Mouse (Mus musculus): Measurements from ENCODE around the gene Adprm. TPM values are rescaled to one million over a fixed set of nuclear protein-coding genes. Genes with fewer than 3 reads are reported as not detected.

Adprm gene
- total RNA-seq (2014; rRNA removed) (25.2 and 36.5 TPM in 2 replicates), polyA plus RNA-seq (2012; rRNA removed) (10.8 and 14.0 TPM in 2 replicates)

DNA sequence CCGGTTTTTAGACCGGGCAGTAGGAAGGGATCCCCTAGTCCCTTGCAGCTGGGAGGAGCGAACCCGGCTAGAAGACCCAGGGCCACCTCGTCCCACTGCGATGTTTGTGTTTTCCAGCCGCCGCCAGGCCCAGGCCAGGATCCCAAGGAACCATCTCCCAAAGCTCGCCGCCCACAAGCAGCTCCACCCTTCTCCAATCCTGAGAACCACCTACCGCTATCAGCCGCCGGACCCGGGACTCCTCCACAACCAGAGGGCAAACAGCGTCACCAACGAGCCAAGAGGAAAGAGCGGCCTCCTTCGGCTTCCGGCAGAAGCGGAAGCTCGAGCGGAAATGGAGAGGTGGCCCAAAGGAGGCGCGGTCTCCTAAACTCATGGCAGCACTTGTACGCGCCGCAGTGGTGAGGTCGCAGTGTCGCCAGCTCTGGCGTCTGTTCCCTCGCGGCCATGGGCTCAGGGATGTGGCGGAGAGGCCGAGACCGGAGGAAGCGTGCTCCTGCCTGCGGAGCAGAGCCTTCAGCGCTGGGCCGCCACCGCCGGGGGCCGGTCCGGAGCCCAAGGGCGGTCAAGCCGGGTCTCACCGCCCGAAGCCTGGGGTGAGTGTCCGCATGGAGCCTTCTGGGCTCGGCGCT lies at the start of gene Adprm, which contains the start of gene Sco1:
Gene Adprm (minus strand): TSS at position 274 of the 632 bp plus-strand sequence.
Gene Sco1 (plus strand): TSS at position 350 of the 632 bp plus-strand sequence.
- H3K4me1 ChIP-seq (ENCODE audit: control insufficient read depth, insufficient read depth, low read length) = peaks cover 17% of the 10 kb centered on the region
- peak within 1 kb of the TSS; percentile 92 for H3K27ac ChIP-seq (replicated peaks; ENCODE audit: insufficient read depth, low read depth, low read length)
- WGBS = under 1% methylated on average over 50 of the region's 50 CpGs
- peak; percentile 93 for DNase-seq (ENCODE audit: extremely low read depth, low read depth, low spot score)
- peak within 1 kb of the TSS; percentile 95 for H3K4me3 ChIP-seq (ENCODE audit: insufficient read depth, low read depth, low read length)
- no peaks in the 10 kb centered on the region for H3K27me3 ChIP-seq (ENCODE audit: control insufficient read depth, insufficient read depth, low read length)
- peaks cover 13% of the 10 kb centered on the region; the same call in 1 of the 2 replicates for H3K79me2 ChIP-seq (ENCODE audit: control insufficient read depth, insufficient read depth, low read length)
- H3K36me3 ChIP-seq (ENCODE audit: control insufficient read depth, insufficient read depth, low read length) = peaks cover 18% of the 10 kb centered on the region
- TF ChIP-seq CTCF (IDR thresholded peaks at IDR 0.05; ENCODE audit: low read depth, low read length) (peak; percentile 20; the same call in 1 of the 2 replicates), POLR2A (IDR thresholded peaks at IDR 0.05; ENCODE audit: extremely low read depth, insufficient read depth, low read length) (peak; percentile 70)
- peak within 1 kb of the TSS; percentile 94 for H3K9ac ChIP-seq (ENCODE audit: low read depth, low read length)

DNA sequence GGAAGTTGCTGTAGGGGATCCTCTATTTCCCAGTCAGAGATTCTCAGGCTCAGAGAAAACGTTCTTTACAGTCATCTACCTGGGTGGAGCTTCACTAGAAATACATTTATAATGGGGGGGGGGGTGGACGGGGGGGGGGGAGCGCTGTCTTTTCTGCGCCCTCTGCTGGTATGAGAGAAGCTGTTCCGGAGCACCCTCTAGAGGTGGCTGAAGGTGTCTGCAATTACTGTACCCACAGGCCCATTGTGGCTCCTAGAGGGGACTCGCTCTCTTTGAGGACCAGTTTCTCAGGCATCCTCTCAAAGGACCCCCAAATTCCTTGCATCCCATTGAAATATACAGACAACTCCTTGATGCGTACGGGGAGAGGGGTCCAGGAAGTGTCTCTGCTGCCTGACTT lies 49.3 kb upstream of the Adprm start:
- H3K9ac ChIP-seq (ENCODE audit: low read depth, low read length) = no peak overlapping the region
- DNase-seq (ENCODE audit: extremely low read depth, low read depth, low spot score) = peak; percentile 29
- no peaks in the 10 kb centered on the region for H3K36me3 ChIP-seq (ENCODE audit: control insufficient read depth, insufficient read depth, low read length)
- WGBS = 30% methylated on average over 7 of the region's 8 CpGs
- H3K27ac ChIP-seq (replicated peaks; ENCODE audit: insufficient read depth, low read depth, low read length) = no peak overlapping the region
- H3K4me1 ChIP-seq (ENCODE audit: control insufficient read depth, insufficient read depth, low read length) = no peaks in the 10 kb centered on the region
- H3K27me3 ChIP-seq (ENCODE audit: control insufficient read depth, insufficient read depth, low read length) = no peaks in the 10 kb centered on the region
- no peaks in the 10 kb centered on the region for H3K79me2 ChIP-seq (ENCODE audit: control insufficient read depth, insufficient read depth, low read length)
- no peak for TF ChIP-seq POLR2A (IDR thresholded peaks at IDR 0.05; ENCODE audit: extremely low read depth, insufficient read depth, low read length)
- peak; percentile 85 for TF ChIP-seq CTCF (IDR thresholded peaks at IDR 0.05; ENCODE audit: low read depth, low read length)
- no peak overlapping the region for H3K4me3 ChIP-seq (ENCODE audit: insufficient read depth, low read depth, low read length)

DNA sequence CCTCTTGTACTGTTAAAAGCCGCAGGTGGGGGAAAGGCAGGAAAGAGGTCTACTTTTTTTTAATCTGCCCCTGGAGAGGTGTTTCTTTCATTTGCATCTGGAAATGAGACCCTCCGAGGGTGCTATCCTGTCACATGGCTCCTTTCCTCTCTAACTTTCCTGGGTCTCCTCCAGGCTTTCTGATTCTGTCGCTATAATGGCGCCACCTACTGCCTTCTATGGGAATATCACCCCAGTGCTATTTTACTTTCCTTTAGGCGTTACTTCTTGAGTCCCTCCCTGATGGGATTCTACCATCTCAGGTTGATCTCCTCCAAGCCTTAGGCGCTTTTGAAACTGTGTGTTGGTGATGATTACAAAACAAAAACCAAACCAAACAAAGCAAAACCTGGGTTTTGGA lies 47.8 kb upstream of the Adprm start:
- Histone ChIP-seq H3K4me3 (ENCODE audit: insufficient read depth, low read depth, low read length) (no peak overlapping the region), H3K4me1 (ENCODE audit: control insufficient read depth, insufficient read depth, low read length) (no peaks in the 10 kb centered on the region), H3K36me3 (ENCODE audit: control insufficient read depth, insufficient read depth, low read length) (no peaks in the 10 kb centered on the region), H3K79me2 (ENCODE audit: control insufficient read depth, insufficient read depth, low read length) (no peaks in the 10 kb centered on the region), H3K9ac (ENCODE audit: low read depth, low read length) (no peak overlapping the region), H3K27me3 (ENCODE audit: control insufficient read depth, insufficient read depth, low read length) (no peaks in the 10 kb centered on the region), H3K27ac (replicated peaks; ENCODE audit: insufficient read depth, low read depth, low read length) (no peak overlapping the region)
- WGBS = 23% methylated on average over 6 of the region's 6 CpGs
- TF ChIP-seq CTCF (IDR thresholded peaks at IDR 0.05; ENCODE audit: low read depth, low read length) (no peak), POLR2A (IDR thresholded peaks at IDR 0.05; ENCODE audit: extremely low read depth, insufficient read depth, low read length) (no peak)
- peak; percentile 33 for DNase-seq (ENCODE audit: extremely low read depth, low read depth, low spot score)

DNA sequence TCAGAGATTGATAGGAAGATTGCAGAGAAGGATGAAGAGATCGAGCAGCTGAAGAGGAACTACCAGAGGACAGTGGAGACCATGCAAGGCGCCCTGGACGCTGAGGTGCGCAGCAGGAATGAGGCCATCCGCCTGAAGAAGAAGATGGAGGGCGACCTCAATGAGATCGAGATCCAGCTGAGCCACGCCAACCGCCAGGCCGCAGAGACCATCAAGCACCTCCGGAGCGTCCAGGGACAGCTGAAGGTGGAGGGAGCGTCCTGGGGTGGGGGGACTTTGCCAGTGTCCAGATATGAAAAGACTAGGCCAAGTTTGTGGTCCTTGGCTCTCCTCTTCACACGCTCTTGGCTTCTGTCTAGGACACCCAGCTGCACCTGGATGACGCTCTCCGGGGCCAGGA lies 46.8 kb upstream of the Adprm start:
- Histone ChIP-seq H3K4me1 (ENCODE audit: control insufficient read depth, insufficient read depth, low read length) (no peaks in the 10 kb centered on the region), H3K79me2 (ENCODE audit: control insufficient read depth, insufficient read depth, low read length) (no peaks in the 10 kb centered on the region), H3K9ac (ENCODE audit: low read depth, low read length) (no peak overlapping the region), H3K27ac (replicated peaks; ENCODE audit: insufficient read depth, low read depth, low read length) (no peak overlapping the region), H3K27me3 (ENCODE audit: control insufficient read depth, insufficient read depth, low read length) (no peaks in the 10 kb centered on the region), H3K4me3 (ENCODE audit: insufficient read depth, low read depth, low read length) (no peak overlapping the region), H3K36me3 (ENCODE audit: control insufficient read depth, insufficient read depth, low read length) (no peaks in the 10 kb centered on the region)
- no peak for TF ChIP-seq CTCF (IDR thresholded peaks at IDR 0.05; ENCODE audit: low read depth, low read length)
- TF ChIP-seq POLR2A (IDR thresholded peaks at IDR 0.05; ENCODE audit: extremely low read depth, insufficient read depth, low read length) = no peak
- DNase-seq (ENCODE audit: extremely low read depth, low read depth, low spot score) = no peak
- 90% methylated on average over 16 of the region's 16 CpGs for WGBS

DNA sequence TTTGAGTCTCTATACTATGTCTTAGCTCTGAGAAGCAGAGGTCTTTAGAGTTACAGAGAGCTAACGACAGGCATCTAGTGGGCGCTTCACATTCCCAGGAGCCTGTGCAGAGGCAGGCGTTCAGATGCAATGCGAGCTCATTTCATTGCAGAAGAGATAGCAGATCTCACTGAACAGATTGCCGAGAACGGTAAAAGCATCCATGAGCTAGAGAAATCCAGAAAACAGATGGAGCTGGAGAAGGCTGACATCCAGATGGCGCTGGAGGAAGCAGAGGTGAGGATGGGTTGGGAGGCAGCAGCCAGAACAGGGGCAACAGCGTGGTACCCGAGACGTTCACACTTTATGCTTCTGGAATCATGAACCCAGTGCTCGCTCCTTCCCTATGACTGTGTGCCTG lies 46.0 kb upstream of the Adprm start:
- no peak for DNase-seq (ENCODE audit: extremely low read depth, low read depth, low spot score)
- no peak overlapping the region for H3K27ac ChIP-seq (replicated peaks; ENCODE audit: insufficient read depth, low read depth, low read length)
- H3K27me3 ChIP-seq (ENCODE audit: control insufficient read depth, insufficient read depth, low read length) = no peaks in the 10 kb centered on the region
- H3K9ac ChIP-seq (ENCODE audit: low read depth, low read length) = no peak overlapping the region
- TF ChIP-seq POLR2A (IDR thresholded peaks at IDR 0.05; ENCODE audit: extremely low read depth, insufficient read depth, low read length) (no peak), CTCF (IDR thresholded peaks at IDR 0.05; ENCODE audit: low read depth, low read length) (no peak)
- H3K79me2 ChIP-seq (ENCODE audit: control insufficient read depth, insufficient read depth, low read length) = no peaks in the 10 kb centered on the region
- no peak overlapping the region for H3K4me3 ChIP-seq (ENCODE audit: insufficient read depth, low read depth, low read length)
- 84% methylated on average over 11 of the region's 11 CpGs for WGBS
- no peaks in the 10 kb centered on the region for H3K36me3 ChIP-seq (ENCODE audit: control insufficient read depth, insufficient read depth, low read length)
- no peaks in the 10 kb centered on the region for H3K4me1 ChIP-seq (ENCODE audit: control insufficient read depth, insufficient read depth, low read length)

DNA sequence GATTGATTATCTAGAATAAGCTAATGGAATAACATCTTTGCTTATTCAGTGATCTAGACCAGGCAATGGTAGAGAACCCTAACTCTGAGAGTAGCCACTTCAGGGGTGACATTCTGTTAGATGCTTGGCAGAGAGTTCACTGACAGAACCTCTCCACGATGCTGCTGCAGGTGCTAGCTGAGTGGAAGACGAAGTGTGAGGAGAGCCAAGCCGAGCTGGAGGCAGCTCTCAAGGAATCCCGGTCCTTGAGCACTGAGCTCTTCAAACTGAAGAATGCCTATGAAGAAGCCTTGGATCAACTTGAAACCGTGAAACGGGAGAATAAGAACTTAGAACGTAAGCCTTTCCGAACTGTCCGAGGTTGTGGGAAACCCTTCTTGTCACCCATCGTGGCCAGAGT lies 45.3 kb upstream of the Adprm start:
- Histone ChIP-seq H3K79me2 (ENCODE audit: control insufficient read depth, insufficient read depth, low read length) (no peaks in the 10 kb centered on the region), H3K4me3 (ENCODE audit: insufficient read depth, low read depth, low read length) (no peak overlapping the region), H3K36me3 (ENCODE audit: control insufficient read depth, insufficient read depth, low read length) (no peaks in the 10 kb centered on the region), H3K4me1 (ENCODE audit: control insufficient read depth, insufficient read depth, low read length) (no peaks in the 10 kb centered on the region), H3K27ac (replicated peaks; ENCODE audit: insufficient read depth, low read depth, low read length) (no peak overlapping the region), H3K9ac (ENCODE audit: low read depth, low read length) (no peak overlapping the region), H3K27me3 (ENCODE audit: control insufficient read depth, insufficient read depth, low read length) (no peaks in the 10 kb centered on the region)
- DNase-seq (ENCODE audit: extremely low read depth, low read depth, low spot score) = no peak
- 91% methylated on average over 10 of the region's 10 CpGs for WGBS
- TF ChIP-seq CTCF (IDR thresholded peaks at IDR 0.05; ENCODE audit: low read depth, low read length) (no peak), POLR2A (IDR thresholded peaks at IDR 0.05; ENCODE audit: extremely low read depth, insufficient read depth, low read length) (no peak)
